Mouse (Mus musculus) MEL-GATA-1-ER (cell line): Measurements from ENCODE around the gene Pygl.

Source experiments
- DNase-seq: peaks from one replicate; pipeline ENCODE4 v3.0.0-alpha.2; 2012; ENCODE audit warnings: low read depth; ENCODE audit errors: extremely low read depth

Pygl gene

DNA sequence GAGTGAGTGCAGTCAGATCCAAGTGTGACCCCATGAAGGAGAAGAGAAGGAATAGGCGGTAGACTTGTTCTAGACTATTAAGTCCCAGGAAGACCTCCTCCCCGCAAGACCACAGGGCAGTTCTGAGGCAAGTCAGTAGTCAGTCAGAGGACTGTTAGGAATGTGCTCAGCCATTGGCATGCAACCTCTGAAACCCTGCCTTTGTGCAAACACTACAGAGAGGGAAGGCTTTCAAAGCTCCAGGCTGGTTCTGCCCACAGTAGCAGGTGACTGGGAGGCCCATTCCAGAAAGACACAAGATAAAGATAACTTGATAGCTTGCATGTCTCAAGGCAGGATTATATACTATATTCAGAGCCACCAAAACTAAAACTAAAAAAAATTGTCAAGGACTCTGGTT, at the start of gene Pygl:
Gene Pygl, minus strand, starts transcription at position 195 of the 400 bp plus-strand sequence.
- DNase-seq: no peak

DNA sequence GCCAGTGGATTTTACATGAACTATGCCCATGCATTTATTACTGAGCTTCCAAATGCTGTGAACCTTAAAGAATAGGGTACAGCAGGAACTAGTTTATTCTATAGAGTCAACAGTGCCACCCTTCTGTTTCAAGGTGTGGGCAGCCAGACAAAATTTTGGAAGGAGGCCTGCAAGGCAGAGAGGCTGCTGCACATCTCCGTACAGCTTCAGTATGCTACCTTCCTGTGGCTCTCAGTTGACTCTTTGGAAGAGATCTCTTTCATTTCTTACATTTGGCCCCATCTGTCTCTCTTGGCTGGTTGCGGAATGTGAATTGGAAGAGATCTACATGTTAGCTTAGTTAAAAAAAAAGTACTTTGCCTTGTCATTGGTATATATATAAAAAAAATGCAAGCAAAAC, 49.6 kb upstream of the Pygl start:
- DNase-seq: no peak

DNA sequence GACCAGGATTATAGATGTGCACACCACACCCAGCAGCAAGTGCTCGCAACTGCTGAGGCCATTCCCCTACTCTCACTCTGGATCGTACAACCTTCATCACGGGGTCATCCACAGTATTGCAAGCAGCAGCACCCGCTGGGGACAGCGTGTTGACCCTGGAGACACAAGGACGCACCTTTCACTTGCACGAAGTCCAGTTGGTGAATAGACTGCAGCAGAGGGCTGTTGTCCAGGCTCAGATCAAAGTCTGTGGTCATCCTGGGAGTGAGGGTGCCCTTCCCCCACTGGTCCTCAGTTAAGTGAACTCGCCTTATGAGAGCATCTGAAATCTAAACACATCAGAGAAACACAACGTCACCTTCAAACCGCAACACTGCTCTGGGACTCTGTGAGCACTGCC, 49.1 kb upstream of the Pygl start:
- DNase-seq: no peak

DNA sequence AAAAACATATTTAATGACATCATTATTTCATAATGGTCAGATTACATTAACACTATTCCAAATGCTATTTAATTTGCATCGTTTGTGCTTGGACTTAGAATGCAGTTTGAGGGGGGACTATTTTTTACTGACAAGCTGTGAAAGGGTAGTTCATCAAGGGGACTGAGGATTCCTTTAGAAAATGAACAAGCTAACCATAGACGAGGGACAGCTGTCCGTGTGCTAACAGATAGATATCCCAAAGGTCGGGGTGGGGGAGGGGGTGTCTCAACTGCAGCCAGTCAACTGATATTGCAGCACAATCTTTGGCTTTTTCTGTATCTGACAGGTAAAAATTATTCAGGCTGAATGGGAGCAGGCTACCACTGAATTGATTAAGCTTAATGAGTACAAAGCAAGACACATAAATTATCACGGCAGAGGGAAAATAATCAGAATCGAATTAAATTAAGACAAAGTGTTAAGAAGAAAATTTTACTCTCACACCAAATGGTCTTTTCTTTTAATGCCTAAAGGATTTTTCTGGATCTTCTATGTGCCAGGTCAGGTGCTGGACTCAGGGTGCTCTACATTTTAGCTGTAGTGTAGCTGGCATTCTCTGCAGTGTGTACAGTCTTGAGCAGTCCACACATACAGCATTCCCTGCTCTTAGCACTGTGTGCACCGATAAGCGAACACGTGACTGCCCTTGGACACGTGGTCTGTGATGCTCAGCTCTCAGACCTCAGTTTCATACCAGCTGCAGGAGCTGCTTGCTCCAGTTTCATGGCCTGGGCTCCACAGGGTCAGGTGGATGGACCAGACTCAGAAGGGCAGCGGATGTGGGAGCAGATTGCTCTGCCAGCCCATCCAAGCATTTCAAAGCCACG, 46.0 kb upstream of the Pygl start:
- no peak for DNase-seq

DNA sequence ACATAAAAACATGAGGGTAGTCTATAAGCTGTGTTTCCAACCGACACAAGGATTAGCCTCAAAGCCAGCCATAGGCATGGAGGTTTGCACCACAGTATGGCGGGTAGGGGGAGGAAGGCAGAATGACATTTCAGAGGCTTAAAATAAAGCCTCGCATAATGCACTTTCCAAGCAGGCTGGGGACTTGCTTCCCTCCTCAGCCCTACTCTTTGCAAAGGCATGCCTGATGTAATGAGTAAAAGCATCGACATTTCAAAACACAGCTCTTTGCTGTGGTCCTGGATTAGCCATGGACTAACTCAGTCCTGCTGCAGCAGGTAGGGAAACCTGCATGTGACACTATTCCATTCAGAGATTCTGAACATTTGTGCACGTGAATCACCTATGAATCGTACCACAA, 38.4 kb upstream of the Pygl start:
- DNase-seq: no peak

DNA sequence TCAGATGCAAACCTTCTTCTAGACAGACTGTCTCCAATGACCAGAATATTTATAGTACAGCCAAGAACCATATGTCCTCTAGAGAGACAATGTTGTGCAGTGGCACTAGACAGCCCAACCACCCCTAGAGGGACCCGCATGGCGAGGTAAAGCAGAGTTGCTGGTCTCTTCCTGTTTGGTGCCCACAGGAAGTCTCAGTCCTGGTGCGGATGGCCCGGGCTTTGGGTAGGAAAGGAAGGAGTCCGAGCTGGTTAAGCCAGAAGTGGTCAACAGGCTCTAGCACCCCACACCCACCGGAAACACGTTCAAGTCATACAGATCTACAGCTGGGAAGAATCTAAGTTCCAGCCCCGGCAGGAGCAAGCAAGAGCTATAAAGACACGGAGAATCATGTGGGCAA, 36.0 kb upstream of the Pygl start:
- no peak for DNase-seq

DNA sequence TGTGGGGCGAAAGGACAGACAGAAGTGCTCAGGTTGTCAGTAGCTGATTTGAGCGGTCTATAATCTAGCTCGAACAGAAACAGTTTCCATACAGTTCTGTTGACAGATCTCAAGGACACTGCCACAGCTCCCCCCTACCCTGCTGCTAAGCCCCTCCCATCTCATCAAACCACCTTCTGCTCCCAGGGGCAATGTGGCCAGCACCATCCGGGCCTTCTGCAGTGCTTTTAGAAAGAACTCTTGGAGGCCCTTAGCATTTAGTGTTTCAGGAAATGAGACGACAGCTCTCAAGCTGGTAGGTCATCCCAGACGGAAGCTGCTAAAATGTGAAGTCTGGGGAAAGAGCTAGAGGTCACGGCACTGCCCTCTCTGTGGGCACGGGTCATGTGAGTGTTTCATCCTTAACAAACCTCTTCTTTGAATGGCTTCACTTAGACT, 35.2 kb upstream of the Pygl start:
- DNase-seq: no peak

DNA sequence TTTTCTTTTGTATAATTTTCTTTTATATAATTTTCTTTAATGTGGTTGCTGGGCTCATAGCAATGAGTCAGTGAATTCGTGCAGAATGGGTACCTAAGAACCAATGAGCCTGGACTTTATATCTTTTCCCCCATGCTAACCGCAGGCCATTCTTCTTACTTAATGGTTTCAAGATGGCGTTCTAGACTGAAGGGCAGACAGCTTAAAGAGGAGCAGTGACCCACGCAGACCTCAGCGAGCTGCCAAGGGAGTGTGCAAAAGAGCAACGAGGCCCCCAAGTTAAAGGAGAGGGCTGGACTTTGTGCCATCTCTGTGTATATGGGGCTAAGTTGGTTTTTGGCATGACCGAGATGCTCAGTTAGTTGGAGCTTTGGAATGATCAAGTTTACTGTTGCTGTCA, 32.4 kb upstream of the Pygl start:
- no peak for DNase-seq

DNA sequence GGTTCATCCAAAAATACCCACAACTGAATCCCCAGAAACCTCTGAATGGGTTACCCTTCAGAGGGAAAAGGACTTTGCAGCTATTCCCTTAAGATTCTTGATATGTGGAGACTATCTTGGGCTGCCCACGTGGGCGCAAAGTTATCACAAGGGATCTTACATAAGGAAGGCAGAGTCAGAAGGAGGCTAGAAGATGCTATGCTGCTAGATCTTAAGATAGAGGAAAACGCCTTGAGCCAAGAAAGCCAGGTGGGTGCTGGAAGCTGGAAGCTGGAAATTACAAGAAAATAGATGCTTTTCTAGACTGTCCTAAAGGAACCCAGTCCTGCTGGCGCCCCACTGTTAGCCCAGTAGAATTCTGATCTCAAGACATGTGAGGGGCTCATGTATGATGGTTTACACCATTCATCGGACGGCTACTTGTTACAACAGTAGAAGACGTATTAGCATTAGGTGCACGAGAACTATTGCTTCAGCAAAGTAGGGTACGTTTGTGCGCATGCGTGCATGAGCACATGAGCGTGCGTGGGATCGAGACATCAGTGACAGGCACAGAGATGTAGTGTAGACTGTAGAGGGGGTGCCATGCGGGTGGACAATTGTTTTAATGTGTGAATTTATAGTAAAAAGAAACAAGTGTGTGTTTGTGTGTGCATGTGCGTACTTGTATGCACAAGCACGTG, 31.1 kb upstream of the Pygl start:
- DNase-seq: no peak

DNA sequence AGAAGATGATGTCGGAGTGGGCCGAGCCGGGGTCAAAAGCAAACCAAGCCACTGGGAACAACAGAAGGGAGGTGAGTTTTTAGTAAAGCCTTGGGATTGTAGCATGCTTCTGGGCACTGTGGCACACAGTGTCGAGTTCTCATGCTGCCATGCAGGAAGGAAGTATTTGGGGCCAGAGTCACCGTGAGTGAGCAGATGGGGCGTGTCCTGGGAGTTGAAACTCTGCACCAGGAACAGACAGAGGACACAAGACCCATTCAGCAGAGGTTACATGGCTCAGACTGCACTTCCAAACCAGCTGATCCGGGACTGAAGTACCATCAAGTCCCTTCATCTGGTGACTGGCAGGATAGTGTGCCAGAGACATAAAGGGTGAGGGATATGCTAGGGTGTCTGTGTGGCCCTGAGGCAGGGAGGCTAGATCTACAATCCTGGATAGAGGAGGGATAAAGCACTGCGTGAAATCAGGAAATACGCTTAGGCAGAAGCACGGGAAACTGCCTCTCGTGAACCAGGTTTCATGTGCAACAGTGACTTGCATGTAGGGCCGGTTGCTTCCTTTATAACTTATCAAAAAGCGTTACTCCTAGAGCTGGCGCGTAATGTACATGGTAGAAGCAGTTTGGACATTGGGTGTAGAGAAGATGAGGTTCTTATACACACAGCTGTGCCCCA, 20.1 kb upstream of the Pygl start:
- no peak for DNase-seq

DNA sequence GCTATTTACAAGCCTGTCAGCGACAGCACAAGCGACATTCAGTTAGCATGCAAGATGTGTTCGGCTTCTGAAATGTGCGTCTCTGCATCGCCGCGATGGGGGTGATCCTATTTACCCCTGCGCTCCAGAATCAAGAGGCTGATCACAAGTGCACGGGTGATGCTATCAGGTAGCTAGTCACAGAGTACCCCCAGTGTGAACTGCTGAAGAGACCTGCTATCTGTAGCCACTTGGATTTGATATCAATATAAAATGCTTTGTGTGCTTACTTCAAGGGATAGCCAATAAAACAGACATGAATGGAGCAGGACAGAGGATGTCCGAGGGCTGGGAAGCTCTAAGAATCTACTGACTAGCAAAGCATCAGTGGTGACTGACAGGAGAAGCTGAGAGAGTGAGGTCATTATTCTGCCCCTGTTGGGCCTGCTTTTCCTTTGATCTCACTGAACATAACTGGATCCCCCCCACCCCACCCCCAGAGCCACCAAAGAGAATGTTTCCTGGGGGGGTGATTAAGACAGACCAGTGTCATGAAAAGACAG, 18.4 kb upstream of the Pygl start:
- no peak for DNase-seq

DNA sequence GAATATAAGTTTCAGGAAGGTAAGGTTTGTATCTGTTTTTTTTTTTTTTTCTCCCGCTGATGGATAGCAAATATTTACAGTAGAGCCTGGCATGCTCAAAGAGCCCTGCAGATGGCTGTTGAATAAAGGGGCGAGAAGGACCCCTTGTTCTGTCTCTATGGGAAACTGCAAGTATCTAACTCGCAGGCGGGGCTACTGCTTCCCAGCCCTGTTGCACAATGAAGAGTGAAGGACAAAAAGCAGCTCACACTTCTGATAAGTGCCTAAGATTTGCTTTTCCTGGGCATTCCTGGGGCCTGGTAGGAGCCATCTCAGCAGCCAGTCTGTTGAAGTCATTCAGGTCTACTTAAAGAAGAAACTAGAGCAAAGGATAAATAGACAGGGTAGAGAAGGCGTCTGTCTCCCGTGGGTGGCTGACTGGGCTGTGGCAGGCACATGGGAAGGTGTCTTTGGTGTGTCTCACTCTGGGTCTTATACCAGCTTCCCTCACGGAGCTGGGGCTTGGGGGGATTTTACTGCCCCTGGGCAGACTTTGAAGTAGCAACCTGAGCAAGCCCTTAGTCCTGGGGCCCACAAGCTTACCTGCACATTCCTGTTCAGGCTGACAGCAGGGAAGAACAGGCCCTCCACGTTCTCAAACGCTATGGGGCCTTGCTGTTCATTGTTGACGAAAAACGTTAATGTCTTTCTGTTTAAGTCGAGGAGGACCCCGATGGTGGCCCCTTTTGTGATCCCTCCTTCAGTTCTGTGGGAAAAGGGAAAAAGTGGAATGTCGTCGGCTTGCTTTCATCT, 16.6 kb upstream of the Pygl start:
- no peak for DNase-seq

DNA sequence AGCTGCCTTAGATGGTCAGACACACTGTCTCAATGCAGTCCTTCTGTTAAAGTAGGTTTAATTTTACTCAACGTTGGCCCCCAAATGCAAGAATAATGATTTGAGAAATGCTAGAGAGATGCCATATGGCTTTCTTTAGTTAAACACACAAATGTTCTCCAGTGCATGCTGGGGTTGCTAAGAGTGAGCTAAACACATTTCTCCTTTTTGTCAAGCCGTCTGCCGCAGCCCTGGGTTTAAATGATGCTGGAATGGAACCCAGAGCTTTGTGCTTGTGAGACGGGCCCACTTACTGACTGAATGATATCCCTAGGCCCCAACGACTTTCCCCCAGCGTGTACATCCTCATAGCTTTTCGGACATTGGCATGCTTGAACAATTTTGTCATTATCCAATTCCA, 11.3 kb upstream of the Pygl start:
- no peak for DNase-seq

DNA sequence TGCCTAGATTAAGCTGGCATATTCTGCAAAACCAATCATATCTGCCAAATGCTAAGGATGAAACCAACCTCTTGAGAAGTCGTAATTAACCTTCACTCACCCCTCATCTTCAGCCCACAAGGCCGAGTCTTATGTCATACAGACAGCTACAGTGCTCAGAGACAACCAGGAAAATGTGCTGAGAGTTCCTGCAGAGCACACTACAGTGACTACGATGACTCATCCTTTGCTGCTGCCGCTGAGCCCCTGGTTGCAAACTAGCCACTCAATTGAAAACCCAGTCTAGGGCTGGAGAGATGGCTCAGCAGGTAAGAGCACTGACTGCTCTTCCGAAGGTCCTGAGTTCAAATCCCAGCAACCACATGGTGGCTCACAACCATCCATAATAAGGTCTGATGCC, 8.5 kb upstream of the Pygl start:
- DNase-seq: no peak

DNA sequence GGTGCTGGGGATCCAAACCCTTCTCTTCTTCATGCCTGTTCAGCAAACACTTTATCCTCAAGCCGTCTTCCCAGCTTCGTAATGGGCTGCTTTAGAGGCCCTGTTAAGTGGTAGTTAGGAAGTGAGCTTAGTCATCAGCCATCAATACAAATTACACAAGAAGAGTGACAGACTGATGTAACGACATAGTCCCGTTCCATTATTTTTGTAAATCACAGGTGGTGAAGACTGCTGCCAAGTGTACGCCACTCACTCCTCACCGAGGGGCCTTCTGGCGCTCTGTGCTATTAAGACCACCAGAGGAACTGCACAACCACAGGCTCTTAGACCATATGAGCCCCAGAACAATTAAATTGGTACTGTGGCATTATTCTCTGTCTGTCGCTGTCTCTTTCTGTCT, 7.3 kb upstream of the Pygl start:
- no peak for DNase-seq

DNA sequence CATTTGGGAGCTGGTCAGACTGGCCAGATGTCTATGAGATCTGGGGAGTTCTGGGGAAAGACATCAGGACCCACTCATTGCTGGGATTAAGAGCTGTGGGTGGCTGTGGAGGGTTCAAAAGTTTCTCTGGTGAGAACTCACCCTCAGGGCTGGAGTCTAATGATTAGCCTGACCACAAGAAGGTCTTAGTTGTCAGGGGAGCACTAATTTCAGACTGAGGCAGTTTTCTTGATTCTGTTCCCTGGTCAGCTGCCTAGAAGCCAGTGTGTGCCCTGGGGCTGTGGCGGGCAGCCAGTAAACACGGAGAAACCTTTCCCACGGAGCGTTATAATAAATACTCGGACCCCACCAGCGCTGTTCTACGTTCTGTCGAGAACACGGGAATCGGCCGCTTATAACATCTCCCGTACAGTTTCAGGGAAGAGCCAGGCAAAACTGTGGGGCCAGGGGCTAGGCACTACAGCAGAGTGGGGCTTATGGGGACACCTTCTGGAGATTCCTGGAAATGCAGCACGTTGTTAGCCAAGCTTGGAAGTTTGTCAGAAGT, 3.7 kb upstream of the Pygl start:
- peak; percentile 56 for DNase-seq

DNA sequence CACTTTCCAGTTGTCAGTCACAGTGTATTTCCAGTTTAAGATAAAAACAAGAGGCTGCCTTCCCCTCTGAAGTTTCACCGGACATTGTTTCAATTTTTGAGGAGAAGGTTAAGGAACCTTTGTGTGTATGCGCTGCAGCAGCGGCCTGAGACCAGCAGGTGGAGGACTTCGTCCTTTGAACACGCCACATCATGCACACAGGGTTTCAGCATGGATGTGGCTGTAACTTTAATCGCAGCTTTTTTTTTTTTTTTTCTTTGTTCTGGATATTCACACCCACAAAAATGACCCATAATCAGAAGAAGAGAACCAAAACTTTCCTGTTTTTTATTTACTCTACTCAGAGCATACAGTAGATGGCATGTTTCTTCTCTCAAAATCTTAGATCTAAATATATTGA, 3.1 kb upstream of the Pygl start:
- peak; percentile 36 for DNase-seq

DNA sequence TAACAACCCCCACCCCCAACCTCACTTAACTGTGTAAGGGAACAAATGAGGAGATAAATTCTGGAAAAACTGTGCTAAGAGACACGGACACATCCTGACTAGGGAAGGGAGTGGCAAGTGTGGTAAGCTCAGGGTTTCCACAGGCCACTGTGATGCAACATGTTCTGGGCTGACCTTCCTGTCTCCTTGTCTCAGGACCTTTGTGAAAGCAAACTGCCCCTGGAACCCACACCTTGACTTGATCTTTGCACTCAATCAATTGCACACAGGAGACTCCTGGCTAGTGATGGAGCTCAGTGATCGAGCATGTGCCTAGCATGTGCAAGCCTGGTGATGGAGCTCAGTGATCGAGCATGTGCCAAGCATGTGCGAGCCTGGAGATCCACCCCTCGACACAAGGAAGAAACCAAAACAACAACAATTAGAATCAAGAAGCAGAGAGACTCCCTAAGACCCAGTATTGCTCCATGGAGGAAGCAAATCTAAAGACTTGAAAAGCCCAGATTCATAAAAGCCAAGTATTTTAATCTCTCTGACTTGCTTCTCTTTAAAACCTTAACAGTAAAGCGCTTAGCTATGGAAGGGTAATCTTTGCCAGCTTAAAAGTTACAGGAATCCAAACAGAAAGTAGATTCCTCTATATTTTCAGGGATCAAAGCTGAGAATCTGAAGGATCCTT, 2.5 kb upstream of the Pygl start:
- DNase-seq: no peak

DNA sequence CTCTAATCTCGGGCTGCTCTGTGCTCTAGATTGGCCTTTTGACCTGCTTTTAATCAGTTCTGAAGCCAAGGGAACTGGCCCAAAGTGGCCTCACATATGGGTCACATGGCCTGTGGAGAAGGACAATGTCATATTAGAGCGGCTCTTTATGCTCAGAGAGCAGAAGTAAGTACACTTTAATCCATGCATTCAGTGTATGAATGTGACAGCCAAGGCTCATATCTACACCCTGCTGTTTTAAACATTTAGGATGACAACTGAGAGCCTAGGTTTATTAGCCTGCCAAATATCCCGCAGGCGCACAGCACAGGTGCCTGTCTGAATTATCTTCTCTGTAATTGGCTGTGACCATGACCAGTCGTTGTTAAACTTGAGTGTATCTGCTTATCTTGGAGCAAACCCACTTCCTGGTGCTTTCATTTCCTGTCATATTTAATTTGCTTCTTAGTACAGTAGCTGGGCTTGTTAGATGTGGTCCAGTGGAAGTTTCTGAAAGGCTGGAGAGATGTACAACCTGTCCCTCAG, 794 bp upstream of the Pygl start:
- peak; percentile 91 for DNase-seq

DNA sequence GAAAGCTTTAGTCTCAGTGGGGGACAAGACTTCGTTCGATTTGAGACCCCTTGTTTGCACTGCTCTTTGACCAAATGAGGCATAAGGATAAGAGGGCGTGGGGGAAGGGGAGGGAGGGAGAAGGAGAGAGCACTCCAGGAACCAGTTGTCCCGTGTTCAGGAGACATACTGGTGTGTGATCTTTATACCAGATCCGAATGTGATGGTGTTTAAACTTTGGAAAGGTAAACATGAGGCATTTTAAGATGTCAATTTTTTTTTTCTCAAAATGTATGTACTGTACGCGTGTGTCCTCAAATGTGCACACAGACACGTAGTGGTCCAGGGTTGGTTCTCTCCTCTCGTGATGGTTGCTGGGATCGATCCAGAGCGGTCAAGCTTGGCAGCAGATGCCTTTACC, 3.1 kb downstream of the Pygl start:
- no peak for DNase-seq
